Mouse (Mus musculus): ENCODE results near the gene Hyal1. TPM values are rescaled to one million over a fixed set of nuclear protein-coding genes. Genes with fewer than 3 reads are reported as not detected.
A peak's percentile ranks its signal among the peaks of the same experiment; 100 is the strongest.

Hyal1 gene
- polyA plus RNA-seq, 1 experiment = 13.9 TPM

GRCm38 (mm10) chr9:107628721-107629410 lies 52.1 kb downstream of the Hyal1 start:
- H3K4me3 ChIP-seq (ENCODE audit: insufficient read depth, low read length) = no peak overlapping the region

GRCm38 (mm10) chr9:107629411-107629730 lies 52.6 kb downstream of the Hyal1 start:
- no peak for TF ChIP-seq POLR2A (IDR thresholded peaks at IDR 0.05; ENCODE audit: low read depth, low read length)
- TF ChIP-seq CTCF (IDR thresholded peaks at IDR 0.05; ENCODE audit: borderline replicate concordance, insufficient read depth, low read length) = no peak

More at GRCm38 (mm10) chr9:107628721-107629410, 52.1 kb downstream of the Hyal1 start:
- no peak for TF ChIP-seq CTCF (IDR thresholded peaks at IDR 0.05; ENCODE audit: borderline replicate concordance, insufficient read depth, low read length)
- TF ChIP-seq POLR2A (IDR thresholded peaks at IDR 0.05; ENCODE audit: low read depth, low read length) = no peak
- Histone ChIP-seq H3K27ac (ENCODE audit: insufficient read depth, low read length) (no peak overlapping the region), H3K4me1 (ENCODE audit: control insufficient read depth, insufficient read depth, low read length) (peaks cover 28% of the 10 kb centered on the region)

GRCm38 (mm10) chr9:107629901-107630425 lies 53.2 kb downstream of the Hyal1 start:
- Histone ChIP-seq H3K4me1 (ENCODE audit: control insufficient read depth, insufficient read depth, low read length) (peaks cover 21% of the 10 kb centered on the region), H3K4me3 (ENCODE audit: insufficient read depth, low read length) (no peak overlapping the region), H3K27ac (ENCODE audit: insufficient read depth, low read length) (no peak overlapping the region; the same call in 1 of the 2 replicates)
- TF ChIP-seq CTCF (IDR thresholded peaks at IDR 0.05; ENCODE audit: borderline replicate concordance, insufficient read depth, low read length) = no peak
- no peak for TF ChIP-seq POLR2A (IDR thresholded peaks at IDR 0.05; ENCODE audit: low read depth, low read length)

More at GRCm38 (mm10) chr9:107629411-107629730, 52.6 kb downstream of the Hyal1 start:
- H3K4me3 ChIP-seq (ENCODE audit: insufficient read depth, low read length) = no peak overlapping the region
- H3K27ac ChIP-seq (ENCODE audit: insufficient read depth, low read length) = no peak overlapping the region
- H3K4me1 ChIP-seq (ENCODE audit: control insufficient read depth, insufficient read depth, low read length) = peaks cover 26% of the 10 kb centered on the region

GRCm38 (mm10) chr9:107630576-107630975 lies 53.8 kb downstream of the Hyal1 start:
- Histone ChIP-seq H3K4me3 (ENCODE audit: insufficient read depth, low read length) (no peak overlapping the region), H3K27ac (ENCODE audit: insufficient read depth, low read length) (peak overlapping the region; percentile 8), H3K4me1 (ENCODE audit: control insufficient read depth, insufficient read depth, low read length) (peaks cover 21% of the 10 kb centered on the region)
- TF ChIP-seq CTCF (IDR thresholded peaks at IDR 0.05; ENCODE audit: borderline replicate concordance, insufficient read depth, low read length) = no peak
- no peak for TF ChIP-seq POLR2A (IDR thresholded peaks at IDR 0.05; ENCODE audit: low read depth, low read length)

Other genes with a start within 250 kb of the Hyal1 start
- 10.4 and 14.0 TPM in 2 replicates for gene Hemk1, start 238.6 kb upstream of the Hyal1 start, polyA plus RNA-seq (2011; ENCODE audit: insufficient read length, low read depth, missing spikeins)
- not detected in 2 replicates for gene 6430571L13Rik, start 236.3 kb upstream of the Hyal1 start, polyA plus RNA-seq (2011; ENCODE audit: insufficient read length, low read depth, missing spikeins)
- not detected in 2 replicates for gene Cacna2d2, start 177.3 kb upstream of the Hyal1 start, polyA plus RNA-seq (2011; ENCODE audit: insufficient read length, low read depth, missing spikeins)
- 21.4 and 26.1 TPM in 2 replicates for gene Tmem115, start 43.0 kb upstream of the Hyal1 start, polyA plus RNA-seq (2011; ENCODE audit: insufficient read length, low read depth, missing spikeins)
- 14.4 and 18.3 TPM in 2 replicates for gene Cyb561d2, start 34.7 kb upstream of the Hyal1 start, polyA plus RNA-seq (2011; ENCODE audit: insufficient read length, low read depth, missing spikeins)
- gene Nprl2, start 34.7 kb upstream of the Hyal1 start, polyA plus RNA-seq (2011; ENCODE audit: insufficient read length, low read depth, missing spikeins) = 16.7 and 18.9 TPM in 2 replicates
- gene Zmynd10, start 29.6 kb upstream of the Hyal1 start, polyA plus RNA-seq (2011; ENCODE audit: insufficient read length, low read depth, missing spikeins) = 0.79 TPM in 1 of 2 replicates, not detected in the other
- 72.6 and 86.5 TPM in 2 replicates for gene Rassf1, start 25.4 kb upstream of the Hyal1 start, polyA plus RNA-seq (2011; ENCODE audit: insufficient read length, low read depth, missing spikeins)
- 14.5 and 15.6 TPM in 2 replicates for gene Tusc2, start 13.7 kb upstream of the Hyal1 start, polyA plus RNA-seq (2011; ENCODE audit: insufficient read length, low read depth, missing spikeins)
- gene Hyal2, start 9.0 kb upstream of the Hyal1 start, polyA plus RNA-seq (2011; ENCODE audit: insufficient read length, low read depth, missing spikeins) = 28.0 and 34.4 TPM in 2 replicates
- 11.3 and 15.4 TPM in 2 replicates for gene Naa80, start 2.0 kb downstream of the Hyal1 start, polyA plus RNA-seq (2011; ENCODE audit: insufficient read length, low read depth, missing spikeins)
- gene Hyal3, start 3.9 kb downstream of the Hyal1 start, polyA plus RNA-seq (2011; ENCODE audit: insufficient read length, low read depth, missing spikeins) = 0.40 and 0.76 TPM in 2 replicates
- gene Ifrd2, start 10.7 kb downstream of the Hyal1 start, polyA plus RNA-seq (2011; ENCODE audit: insufficient read length, low read depth, missing spikeins) = 31.1 and 31.5 TPM in 2 replicates
- gene Sema3b, start 32.3 kb downstream of the Hyal1 start, polyA plus RNA-seq (2011; ENCODE audit: insufficient read length, low read depth, missing spikeins) = 9.5 and 16.6 TPM in 2 replicates
- gene Gnai2, start 58.4 kb downstream of the Hyal1 start, polyA plus RNA-seq (2011; ENCODE audit: insufficient read length, low read depth, missing spikeins) = 388 and 402 TPM in 2 replicates
- gene Slc38a3, start 92.6 kb downstream of the Hyal1 start, polyA plus RNA-seq (2011; ENCODE audit: insufficient read length, low read depth, missing spikeins) = 1.1 TPM in 1 of 2 replicates, not detected in the other
- not detected in 2 replicates for gene Gnat1, start 102.8 kb downstream of the Hyal1 start, polyA plus RNA-seq (2011; ENCODE audit: insufficient read length, low read depth, missing spikeins)
- 68.0 and 88.1 TPM in 2 replicates for gene Sema3f, start 133.5 kb downstream of the Hyal1 start, polyA plus RNA-seq (2011; ENCODE audit: insufficient read length, low read depth, missing spikeins)
- gene Rbm5, start 194.1 kb downstream of the Hyal1 start, polyA plus RNA-seq (2011; ENCODE audit: insufficient read length, low read depth, missing spikeins) = 199 and 248 TPM in 2 replicates

Measured in embryonic fibroblast, embryonic 13.5 days (primary cell).